Mouse (Mus musculus): ENCODE data around the gene Map3k10. TPM values are rescaled to one million over a fixed set of nuclear protein-coding genes. Genes with fewer than 3 reads are reported as not detected.

The Map3k10 gene
- 100 to 1,000 TPM; 162 to 170 TPM for total RNA-seq (2021)

DNA sequence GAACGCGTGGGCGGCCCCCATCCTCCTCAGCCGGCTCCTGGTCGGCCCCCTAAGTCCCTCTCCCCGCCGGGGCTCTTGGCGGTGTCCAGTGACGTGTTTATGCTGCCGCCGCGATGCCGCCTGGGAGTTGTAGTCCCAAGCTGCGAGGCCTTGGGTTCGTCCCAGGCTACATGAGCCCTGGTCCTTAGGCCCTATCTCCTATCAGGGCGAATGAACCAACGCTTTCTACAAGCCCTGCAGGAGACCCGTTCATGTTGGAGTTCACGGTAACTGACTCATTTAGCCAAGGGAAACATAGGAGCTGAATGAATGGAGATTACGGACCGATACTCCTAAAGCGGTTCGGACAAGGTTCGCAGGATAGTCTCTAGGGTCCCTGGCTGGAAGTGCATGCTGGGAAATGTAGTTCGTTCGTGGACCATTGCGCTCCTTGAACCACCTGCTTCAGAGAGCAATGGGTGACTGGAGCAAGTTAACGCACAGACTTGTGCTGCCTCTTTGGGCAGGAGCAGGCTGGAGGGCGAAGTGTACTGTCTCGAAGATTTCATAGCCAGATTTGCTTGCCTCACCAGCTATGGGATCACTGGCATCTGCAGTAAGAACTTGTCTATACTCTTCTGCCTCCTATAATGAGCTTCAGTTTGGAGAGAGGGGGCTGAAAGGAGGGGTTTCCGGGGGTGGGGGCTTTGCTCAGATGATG is at the start of gene Map3k10:
Map3k10 (minus strand) TSS at position 77 of the 700 bp plus-strand sequence.
- DNase-seq, result peak; percentile 95
- intact Hi-C loops (cut with DNase I), result no loop called here

DNA sequence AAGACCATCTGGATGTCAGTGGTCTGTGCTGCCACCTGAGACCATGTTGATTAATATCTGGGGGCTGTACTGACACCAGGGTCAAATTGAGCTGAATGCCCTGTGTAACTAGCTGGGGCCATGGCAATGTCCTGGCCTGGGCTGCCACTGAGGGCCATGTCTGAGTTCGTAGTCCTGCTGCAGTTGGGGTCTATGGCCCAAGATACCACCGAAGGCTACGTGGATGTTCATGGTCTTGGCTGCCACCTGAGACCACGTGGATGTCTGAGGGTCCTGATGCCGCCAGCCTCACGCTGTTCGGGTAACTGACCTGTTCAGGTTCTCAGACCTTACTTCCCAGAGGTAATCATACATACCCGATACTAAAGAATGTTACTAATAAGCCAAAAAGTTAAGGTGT is 47.6 kb upstream of the Map3k10 start:
- DNase-seq, result no peak
- intact Hi-C loops (cut with DNase I), result no loop called here

DNA sequence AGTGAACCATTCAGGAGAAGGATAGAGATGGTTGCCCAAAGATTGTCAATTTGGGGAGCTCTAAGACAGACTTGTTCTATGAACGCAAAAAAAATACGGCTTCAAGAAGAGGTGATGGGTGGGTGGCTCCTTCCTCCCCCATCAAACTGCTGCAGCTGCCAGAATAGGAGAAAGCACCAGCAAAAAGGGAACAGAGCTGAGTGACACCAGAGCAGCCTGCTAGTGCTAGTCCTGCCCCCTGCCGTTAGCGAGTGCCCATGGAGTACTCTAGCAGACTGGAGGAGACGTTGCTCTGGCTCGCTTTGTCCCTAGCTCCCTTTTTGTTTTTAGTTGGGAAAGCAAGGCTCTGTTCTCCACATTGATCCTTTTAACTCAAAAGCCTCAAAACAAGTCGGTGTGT is 36.0 kb upstream of the Map3k10 start:
- intact Hi-C loops (cut with DNase I), result no loop called here
- DNase-seq, result no peak

DNA sequence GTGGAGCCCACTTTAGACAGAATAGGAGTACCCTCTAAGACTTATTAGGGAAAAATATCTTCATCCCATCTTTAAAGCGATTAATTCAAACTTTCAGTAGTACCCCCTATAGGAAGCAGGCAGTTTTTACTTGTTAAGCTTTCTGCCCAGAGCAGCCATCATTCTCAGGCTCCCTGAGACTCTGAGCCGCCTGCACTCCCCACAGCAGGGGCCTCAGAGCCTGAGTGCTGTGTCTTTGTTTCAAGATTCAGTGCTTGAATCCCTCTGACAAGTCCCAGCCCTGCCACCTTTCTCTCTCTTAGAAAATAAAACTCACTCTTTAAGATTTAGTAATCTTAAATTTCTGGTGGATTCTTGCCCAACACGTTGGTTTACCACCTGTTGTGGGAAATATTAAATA is 22.3 kb upstream of the Map3k10 start:
- no peak for DNase-seq
- intact Hi-C loops (cut with DNase I), result no loop called here

DNA sequence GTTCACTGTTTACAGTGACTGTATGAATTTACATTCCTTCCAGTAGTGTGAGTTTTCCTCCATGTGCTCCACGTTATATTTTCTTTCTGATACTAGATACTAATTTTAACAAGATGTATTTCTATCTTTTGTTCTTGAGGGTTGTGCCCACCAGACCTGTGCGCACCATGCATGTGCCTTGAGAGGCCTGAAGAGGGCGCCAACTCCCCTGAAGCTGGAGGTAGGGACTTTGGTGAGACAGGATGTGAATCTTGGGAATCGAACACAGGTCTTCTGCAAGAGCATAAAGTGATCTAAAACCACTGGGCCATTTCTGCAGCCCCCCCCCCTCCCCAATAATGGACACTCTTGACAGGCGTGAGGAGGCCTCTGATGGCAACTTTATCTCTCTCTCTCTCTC is 16.7 kb upstream of the Map3k10 start:
- intact Hi-C loops (cut with DNase I), result no loop called here
- DNase-seq, result peak; percentile 49

DNA sequence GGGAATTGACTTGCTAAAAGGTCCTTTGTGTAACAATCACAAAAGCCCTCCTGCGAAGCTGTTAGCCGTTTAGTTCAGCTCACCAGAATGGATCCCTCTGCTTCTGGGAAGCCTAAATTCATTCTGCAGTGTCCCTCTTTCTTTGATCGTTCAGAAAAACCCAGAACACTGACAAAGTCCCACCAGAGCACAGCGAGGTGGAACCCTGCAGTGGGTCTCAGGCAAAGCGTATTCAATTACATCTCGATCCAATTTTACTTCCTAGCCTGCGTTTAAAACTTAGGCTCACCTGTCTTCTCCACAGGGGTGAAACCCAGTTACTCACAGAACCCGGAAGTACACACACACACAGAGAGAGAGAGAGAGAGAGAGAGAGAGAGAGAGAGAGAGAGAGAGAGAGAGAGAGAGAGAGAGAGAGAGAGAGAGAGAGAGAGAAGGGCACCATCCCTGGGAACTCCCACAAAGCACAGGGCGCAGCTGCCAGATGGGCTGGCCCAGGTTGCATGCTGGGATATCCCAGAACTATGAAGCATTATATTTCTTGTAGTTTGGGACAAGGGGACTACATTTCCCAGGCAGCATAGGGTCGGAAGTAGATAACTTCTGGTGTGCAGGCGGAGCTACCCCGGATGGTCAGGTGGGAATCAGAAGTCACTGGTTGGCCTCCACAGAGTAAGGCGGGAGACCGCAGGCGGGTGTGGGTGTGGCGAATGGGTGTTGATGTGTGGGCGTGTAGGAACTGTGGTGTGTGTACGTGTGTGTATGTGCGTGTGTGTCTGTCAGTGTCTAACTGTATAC is 14.6 kb upstream of the Map3k10 start, which contains the start of gene Zfp607b:
Zfp607b (plus strand) TSS at position 526 of the 798 bp plus-strand sequence.
- DNase-seq, result peak; percentile 89
- intact Hi-C loops (cut with DNase I), result no loop called here

DNA sequence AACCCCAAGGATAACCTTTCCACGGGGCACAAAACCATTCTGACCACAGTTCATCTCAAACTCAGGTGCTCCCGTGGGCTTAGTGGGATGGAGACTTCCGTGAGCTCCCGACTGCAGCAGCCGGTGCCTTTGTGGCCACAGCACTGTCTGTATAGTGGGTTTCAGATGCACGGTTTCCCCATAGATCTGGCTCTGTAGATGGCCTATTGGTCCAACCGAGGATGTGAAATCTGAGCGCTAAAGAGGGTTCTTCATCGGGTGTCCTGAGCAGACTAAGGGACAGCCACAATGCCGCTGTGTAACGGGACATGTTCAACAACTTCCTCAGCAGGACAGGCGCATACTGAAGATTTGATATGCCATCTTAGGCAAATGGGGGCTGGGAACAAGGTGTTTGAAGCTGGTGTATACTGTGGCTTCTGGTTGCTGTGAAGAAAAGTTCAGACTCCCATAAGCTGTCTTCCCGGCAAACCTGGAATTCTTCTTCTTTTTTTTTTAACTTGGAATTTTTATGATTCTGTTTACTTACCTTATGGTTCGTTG is 13.9 kb upstream of the Map3k10 start:
- DNase-seq, result no peak
- intact Hi-C loops (cut with DNase I), result no loop called here

DNA sequence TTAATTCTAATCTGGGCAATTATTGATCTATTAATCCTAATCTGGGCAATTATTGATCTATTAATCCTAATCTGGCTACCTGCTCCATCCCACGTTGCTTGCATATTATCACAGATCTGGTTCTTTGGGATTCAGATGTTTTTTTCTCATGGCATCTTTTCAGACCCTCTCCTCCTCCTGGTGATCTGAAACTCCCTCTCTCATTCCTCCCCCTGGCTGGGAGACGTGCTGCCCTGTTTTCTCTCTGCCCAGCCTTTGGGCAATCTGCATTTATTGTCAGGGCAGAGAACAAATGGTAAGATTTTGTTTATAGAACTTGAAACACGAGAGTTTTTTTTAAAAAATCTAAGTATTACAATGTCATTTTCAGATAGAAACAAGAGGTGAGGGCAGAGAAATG is 13.4 kb upstream of the Map3k10 start:
- intact Hi-C loops (cut with DNase I), result no loop called here
- DNase-seq, result no peak

DNA sequence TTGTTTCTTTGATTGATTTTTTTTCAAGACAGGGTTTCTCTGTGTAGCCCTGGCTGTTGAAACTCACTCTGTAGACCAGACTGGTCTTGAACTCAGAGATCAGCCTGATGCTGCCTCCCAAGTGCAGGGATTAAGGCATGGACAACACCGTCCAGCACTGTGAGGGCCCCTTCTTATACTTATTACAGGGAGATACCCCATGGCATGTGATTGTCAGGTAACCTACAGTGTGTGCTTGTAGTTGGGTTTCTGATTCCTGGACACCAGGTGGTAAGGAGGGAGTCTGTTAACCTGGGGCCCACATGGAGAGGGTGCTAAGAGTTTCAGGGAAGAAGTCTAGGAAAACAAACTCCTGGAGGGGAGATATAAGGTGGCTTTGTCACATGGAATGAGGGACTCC is 12.6 kb upstream of the Map3k10 start:
- intact Hi-C loops (cut with DNase I), result no loop called here
- DNase-seq, result no peak

DNA sequence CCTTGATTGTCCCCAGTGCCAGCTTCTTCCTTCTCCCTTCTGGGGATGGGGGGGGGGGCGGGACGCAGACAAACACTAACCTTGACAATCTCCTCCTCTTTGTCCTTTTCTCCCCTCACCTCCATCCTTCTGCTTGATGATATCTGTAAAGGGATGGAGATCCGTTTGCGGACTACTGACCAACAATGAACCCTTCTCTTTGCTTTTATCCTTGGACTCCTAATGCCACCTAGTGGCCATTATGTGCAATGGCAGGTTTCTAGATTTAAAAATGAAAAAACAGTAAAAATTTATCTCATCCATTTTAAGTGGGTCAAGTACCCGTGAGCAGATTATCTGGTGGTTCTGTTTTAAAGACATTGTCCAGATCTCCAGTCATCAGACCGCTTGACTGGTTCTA is 11.3 kb upstream of the Map3k10 start:
- intact Hi-C loops (cut with DNase I), result no loop called here
- DNase-seq, result no peak

DNA sequence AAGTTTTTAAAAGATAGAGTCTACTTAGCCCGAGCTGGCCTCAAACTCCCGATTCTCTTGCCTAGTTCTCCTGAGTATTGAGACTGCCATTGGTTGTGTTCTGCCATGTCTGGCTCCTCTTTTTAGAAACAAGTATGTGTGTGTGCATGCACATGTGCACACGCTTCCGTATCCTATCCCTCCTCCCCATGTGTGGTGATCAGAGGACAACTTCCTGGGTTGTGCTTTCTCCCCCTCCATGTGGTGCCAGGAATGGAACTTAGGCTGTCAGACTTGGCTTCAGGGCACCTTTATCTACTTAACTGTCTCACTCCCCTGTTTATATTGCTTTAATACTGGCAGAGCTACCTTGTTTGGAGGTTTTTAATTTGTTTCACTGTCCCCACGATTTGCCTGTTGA is 10.8 kb upstream of the Map3k10 start:
- intact Hi-C loops (cut with DNase I), result no loop called here
- no peak for DNase-seq

DNA sequence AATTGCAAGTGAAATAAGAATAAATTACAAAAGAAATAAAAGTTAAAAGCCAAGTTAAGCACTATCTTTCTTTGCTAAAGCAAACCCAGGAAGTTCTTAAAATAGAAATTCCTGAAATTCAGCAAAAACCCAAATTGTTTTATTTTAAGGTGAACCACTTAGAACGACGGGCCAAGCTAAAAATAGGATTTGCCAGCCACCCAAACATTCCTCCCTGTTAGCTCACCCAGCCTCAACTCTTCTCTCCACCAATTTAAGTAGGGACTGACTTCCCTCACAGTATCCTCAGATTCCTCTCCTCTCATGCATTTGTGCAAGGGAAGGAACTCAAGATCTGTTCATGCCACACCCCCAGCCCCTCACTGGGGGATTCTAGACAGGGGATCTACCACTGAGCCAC is 8.8 kb upstream of the Map3k10 start:
- intact Hi-C loops (cut with DNase I), result no loop called here
- DNase-seq, result no peak

DNA sequence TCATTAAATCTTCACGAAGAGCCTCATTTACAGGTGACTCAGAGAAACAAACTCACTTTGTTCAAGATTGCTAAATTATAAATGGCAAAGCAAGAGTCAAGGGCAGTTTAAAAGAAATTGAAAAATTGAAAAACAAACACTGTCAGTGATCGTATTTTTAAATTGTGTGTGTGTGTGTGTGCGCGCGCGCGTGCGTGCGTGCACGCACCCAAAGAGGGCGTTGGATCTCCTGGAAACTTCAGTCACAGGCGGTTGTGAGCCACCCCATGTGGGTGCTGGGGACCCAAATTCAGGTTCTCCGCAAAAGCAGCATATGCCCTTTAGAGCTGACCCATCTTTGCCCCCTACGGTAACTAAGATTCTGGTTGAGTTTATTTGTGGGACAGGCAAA is 819 bp upstream of the Map3k10 start:
- intact Hi-C loops (cut with DNase I), result no loop called here

DNA sequence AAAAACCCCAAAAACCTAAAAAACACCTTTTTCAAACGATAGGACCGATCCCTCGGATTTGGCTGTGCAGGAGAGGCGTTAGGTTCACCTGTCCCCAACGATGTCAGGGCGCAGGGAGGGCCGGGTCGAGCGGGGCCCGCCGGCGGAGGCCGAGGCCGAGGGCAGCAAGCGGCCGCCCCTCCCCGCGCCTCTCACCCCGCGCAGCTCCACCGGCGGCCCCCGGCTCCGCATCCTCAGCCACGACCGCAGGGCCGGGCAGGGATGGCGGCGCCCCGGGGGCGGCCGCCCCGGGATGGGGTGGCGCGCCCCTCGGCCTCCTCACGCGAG is 240 bp downstream of the Map3k10 start:
- no peak for DNase-seq
- intact Hi-C loops (cut with DNase I), result no loop called here

More for the DNA sequence above, 819 bp upstream of the Map3k10 start:
- DNase-seq, result no peak

DNA sequence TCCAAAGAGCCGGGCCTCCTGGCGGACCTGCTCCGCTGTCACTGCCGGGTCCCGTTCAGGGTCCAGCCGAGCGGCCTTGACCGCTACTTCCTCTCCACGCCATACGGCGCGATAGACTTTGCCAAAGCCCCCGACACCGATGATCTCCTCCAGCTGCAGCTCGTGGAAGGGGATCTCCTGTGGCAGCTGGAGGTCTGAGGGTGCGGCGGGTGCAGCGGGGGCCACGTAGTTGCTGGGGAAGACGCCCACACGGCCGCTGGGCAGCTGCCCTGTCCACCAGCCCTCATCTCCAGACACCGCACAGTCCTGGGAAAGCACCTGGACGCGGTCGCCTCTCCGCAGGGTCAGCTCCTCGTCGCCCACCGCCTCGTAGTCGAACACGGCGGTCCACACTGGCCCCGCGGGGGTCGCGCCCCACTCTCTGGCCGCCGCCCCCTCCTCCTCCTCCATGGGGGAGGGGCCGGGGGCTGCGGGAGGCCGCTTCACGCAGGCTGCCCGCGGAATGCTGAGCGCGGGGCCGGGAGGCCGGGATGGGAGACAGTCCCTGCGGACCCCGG is 745 bp downstream of the Map3k10 start:
- intact Hi-C loops (cut with DNase I), result no loop called here

DNA sequence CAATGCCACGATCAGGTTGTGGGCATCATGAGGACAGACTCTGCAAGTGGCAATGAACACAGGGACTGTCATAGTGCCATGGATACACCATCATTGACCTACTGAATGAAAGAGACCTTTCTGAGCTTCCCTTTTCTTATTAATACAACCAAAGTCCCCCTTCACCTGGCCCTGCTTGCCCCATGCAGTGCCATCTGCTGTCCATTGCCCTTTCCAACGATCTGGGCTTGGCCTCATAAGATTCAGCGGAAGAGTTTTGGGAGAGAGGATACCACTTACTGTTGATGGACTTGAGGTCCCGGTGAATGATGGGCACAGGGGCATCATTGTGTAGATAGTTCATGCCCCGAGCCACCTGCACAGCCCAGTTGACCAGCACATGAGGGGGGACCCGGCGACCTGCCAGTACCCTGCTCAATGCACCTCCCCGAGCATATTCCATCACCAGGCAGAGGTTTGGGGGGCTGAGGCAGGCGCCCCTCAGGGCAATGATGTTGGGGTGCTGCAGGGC is 1.3 kb downstream of the Map3k10 start:
- intact Hi-C loops (cut with DNase I), result no loop called here
- DNase-seq, result peak; percentile 29

More for the DNA sequence above, 745 bp downstream of the Map3k10 start:
- peak; percentile 43 for DNase-seq

DNA sequence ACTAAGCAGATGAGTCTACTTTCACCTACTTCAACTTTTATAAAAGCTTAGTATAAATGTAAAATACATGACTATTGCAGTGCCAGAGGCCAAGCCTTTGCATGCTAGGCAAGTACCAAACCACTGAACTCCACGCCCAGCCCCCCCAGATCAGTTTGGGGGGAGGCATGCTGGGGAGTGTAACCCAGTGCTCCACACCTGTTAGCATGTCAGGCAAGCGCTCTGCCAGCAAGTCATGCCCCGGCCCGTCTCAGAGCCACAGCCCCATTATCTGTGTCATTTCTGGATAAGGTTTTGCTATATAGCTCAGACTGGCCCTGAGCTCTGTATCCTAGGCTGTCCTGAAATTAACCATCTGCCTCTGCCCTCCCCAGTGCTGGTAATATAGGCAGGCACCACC is 12.4 kb downstream of the Map3k10 start:
- DNase-seq, result no peak
- intact Hi-C loops (cut with DNase I), result no loop called here

DNA sequence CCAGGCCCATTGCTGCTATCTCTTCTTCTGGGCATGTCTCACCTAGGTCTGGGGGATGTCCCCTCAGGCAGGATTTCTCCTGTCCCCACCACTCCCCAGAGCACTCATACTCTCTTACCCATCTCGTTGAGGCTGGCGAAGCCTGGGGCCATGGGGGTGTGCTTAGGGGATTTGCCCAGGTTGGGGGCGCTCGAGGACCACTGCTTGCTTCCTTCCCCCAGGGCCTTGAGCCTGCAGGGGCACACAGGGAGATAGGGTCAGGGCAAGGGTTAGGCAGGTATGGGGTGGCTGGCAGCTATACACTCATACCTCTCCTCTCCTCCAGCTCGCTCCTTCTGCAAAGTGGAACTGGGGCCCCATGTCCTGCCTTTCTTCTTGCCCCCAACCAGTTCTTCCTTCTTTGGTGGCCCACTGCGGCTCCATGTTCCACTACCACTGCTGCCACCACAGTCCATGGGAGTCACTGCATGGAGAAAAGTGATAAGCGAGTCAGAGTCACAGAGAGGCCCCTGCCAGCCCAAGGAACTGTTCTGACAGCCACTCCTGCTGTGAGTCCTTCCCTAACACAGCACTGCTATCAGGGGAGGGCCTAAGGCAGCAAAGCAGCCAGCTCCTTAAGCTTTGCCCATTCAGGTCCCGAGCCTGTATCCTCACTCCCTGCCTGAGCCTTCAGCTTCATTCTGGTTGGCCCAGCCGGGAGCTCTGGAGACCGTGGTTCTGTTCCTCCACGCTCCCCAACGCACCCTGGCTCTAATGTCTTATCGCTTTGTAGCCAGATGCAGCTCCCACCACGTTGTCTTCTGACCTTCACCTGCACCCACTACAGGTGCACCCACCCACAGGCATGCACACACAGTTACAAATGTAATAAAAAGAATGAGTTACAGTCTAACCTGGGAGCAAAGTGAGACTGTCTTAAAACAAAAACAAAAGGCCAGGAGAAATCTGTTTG is 15.4 kb downstream of the Map3k10 start:
- no peak for DNase-seq
- intact Hi-C loops (cut with DNase I), result no loop called here

DNA sequence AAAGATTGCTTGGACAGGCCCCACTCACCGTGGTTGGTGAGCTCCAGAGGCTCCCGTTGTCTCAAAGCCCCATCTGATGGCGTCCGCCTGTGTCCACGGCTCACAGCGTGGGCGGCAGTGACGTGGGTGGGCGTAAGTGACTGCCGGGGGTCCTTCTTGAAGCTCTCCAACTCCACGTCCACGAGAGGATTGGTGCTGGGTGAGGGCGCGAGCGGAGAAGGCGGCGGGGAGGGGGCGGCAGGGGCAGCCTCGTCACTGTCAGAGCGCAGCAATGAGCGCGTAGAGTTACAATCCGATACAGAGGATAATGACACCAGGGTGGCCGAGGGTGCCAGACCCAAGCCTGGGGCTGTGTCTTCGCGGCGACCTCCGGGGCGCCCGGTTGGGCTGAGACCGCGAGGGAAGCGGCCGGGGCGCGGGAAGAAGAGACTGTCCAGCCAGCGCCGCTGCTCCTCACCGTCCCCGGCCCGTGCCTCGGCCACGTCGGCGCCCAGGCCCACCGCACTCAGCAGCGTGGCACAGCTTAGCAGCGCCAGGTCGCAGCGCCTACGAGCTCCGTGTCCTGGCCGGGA is 16.5 kb downstream of the Map3k10 start:
- no peak for DNase-seq
- intact Hi-C loops (cut with DNase I), result no loop called here

DNA sequence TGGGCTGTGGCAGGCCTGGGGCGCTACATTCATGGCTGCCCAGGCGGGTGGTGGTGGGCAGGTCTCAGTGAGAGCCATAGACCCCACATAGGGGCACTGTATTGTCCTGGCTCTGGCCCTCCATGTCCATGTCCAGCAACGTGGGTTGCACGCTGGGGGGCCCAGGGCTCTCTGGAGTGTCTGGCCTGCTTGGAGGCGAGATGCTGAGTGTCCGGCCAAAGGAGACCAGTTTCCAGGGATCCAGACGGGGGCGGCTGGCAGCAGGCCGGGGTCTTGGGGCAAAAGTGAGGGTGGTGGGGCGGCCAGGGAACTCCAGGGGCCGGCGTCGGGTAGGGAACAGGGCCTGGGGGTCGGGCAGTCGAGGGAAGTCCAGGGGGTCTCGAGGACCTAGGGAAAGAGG is 17.8 kb downstream of the Map3k10 start:
- intact Hi-C loops (cut with DNase I), result no loop called here
- DNase-seq, result no peak

All from left cerebral cortex, postnatal 4 days (tissue).